Mouse (Mus musculus) fat pad, adult 2 months (tissue): ENCODE data around the gene Polm.
"Not testable (repeated sequence)": the region's sequence is repeated elsewhere in the genome, so short reads cannot be mapped to it uniquely, and the experiment has no call there.

Source experiments
- DNase-seq: peaks from one replicate; pipeline ENCODE4 v3.0.0-alpha.2; 2011; ENCODE audit warnings: low read depth, low spot score; ENCODE audit errors: extremely low read depth

Polm gene

DNA sequence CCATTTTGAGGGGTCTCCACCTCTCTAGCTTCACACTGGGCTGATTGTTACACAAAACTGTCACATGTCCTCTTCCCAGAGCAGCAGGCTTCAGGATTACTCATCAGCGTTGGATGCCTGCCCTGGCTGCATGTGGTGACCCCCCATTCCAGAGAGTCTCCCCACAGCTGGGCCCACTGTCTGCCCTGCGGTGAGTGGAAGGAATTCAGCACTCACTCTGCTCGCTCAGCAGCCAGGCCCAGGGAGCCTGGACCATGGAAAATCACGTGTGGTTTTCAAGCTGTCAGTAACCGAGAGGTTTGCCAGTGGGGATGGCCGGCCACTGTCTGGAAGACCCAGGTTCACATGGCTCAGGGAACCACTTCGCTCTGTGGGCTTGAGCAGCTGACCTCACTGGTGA, 18.1 kb upstream of the Polm start:
- DNase-seq: no peak

DNA sequence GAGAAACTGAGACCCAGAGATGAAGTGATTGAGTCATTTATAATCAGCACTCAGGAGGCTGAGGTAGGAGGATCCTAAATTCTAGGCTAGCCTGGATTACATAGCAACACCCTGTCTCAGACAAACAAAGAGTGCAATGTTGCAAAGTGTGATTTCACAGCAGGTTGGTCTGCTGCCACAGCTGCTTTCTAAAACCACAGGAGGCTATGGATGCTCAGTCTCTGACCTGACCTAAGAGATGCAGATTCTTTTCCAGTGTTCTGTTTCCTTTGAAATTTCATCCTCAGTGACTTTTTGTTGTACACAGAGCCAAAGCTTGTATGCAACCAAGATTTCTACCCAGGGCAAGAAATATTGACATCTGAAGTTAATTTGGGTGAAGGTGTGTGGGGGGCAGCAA, 17.7 kb upstream of the Polm start:
- DNase-seq: no peak

DNA sequence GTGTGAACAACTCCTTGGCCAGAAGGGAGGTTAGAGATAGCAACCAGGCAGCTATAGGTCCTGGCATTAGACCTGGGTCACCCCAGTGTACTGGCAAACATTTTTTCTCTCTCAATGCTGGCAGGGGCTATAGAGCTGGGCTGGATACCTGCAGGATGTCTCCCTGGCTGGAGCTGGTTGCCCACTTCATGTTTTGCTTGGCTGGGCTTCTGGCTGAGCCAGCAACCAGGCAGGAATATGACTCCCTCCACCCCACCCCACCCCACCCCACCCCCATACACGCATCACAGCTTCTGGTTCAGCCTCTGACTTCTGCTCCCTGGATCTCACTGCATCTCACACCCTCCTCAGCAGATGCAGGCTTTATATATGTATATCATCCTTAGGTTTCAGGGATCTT, 14.5 kb upstream of the Polm start:
- DNase-seq: no peak

DNA sequence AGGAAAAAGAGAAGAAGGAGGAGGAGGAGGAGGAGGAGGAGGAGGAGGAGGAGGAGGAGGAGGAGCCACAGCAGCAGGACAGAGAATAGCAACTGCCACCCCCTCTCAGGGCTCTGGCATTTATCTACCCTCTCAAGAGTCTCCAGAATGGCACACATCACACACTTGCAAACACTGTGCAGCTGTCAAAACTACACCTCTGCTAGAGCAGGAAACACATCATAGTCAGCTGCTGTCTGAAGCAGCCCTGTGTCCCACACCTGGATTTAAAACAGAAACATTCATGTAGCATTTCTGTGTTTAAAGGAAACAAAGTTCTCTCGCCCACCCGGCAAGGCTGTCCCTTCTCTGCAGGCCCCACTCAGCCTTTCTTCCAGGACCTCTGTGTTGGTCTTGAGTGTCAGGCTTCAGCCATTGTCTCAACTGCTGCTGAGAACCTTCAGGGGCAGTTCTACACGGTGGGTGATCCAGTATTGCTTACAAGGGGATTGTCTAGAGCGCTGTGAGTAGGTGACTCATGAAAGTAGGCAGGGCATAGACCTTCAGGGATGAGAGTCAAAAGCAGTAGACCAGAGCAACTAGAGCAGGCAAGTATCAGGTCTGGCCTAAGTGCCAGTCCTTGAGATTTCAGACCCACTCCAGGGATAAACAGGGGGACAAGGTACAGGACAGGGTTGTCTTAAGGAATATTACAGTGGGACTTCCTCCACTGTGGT, 13.4 kb upstream of the Polm start:
- DNase-seq: no peak

DNA sequence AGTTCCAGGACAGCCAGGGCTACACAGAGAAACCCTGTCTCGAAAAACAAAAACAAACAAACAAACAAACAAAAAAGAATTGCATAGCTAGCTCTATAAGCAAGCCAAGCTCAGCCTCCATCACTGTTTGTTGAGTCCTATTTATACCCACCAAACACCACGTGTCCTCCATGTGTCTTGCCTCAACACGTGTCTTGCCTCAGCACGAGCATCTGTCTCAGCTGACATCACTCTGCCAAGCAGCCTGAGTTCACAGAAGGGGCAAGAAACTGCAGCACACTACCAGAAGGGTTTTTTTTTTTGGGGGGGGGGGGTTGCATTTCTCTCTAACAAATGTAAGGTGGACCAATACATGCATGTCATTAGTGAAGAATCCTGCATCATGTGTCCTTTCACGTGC, 12.6 kb upstream of the Polm start:
- no peak for DNase-seq

DNA sequence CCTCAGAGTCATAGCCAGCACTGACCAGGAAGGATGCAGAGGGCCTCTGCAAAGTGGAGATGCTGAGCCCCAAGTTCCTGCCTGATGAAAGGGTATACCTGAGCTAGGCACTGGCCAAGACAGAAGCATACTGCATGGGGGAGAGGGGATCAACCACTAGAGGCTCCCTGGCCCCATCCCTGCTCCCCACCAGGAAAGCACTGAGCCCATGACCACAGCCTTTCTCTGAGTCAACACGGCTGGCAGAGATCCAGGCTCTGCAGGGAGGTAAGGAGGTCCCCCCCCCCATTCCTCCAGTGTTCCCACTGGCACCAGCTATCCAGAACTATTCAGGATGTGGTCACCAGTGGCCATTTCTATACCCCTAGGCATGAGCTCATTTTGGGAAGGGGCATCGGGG, 11.5 kb upstream of the Polm start:
- no peak for DNase-seq

DNA sequence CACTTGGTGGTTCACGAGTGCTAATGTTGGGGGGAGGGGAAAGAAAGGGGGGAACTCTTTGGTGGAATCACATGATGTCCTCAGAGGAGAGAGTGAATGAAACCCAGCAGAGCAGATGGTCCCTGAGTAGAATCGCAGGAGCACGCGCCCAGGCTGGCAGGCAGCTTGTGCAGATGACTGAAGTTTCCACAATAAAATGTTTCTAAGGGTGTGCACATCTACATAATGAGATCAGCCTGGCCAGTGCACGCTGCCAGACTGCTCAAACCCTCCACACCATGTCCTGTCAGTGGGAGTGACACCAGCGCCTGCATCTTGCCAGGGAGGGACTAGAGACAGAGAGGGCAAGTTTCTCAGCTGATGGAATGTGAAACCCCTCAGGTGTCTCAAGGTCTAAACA, 10.9 kb upstream of the Polm start:
- DNase-seq: peak; percentile 28

DNA sequence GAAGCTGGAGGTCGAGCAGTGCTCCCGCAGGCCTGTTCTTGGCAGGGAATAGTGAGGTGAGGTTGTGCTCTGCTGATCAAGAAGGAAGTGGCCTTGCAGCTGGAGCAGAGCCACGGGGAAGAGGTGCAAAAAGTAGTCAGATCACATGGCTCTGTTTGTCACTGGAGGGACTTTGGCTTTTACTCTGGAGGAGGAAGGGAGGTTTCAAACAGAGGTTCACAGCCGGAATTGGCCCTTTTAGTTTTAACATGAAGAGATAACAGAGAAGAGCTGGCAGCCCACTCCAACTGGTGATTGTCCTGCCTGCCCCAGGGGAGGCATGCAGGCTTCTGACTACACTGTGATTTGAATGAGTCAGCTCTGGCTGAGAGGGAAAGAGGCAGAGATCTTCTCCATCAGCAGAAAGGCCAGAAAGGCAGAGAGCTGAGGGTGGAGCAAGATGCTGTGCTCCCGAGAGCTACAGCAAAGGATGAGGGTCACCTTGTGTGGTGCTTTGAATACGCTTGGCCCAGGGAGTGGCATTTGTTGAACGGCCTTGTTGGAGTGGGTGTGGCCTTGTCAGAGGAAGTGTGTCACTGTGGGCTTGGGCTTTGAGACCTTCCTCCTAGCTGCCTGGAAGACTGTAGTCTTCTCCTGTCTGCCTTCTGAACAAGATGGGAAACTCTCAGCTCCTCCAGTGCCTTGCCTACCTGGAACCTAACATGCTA, 9.0 kb upstream of the Polm start:
- peak; percentile 37 for DNase-seq

DNA sequence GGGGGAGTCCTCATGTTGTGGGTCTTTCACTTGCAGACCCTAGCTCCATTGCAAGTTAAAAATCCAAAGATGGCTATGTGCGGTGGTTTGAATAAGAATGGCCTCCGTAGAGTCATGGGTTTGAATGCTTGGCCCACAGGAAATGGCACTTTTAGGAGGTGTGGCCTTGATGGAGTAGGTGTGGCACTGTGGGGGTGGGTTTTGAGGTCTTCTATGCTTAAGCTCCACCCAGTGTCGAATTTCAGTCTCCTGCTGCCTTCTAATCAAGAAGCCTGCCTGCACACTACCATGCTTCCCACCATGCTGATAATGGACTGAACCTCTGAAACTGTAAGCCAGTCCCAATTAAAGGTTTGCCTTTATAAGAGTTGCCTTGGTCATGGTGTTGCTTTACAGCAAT, 5.3 kb upstream of the Polm start:
- DNase-seq: no peak

DNA sequence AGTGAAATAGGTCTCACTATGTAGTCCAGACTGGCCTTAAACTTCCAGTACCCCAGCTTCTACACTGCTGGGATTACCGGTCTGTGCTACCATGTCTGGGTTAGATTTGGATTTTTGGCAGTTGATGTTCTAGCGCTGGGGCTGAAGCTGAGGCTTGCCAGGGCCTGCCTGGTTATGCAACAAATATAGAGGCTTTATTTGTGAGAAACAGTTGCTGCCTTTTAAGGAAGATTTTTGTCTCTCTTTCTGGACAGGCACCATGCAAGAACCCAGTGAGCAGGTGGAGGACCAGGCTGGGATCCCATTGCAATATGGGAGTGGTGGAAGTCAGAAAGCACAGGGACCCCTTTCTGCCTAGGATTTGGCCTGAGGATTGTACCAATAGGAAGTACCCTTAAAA, 3.9 kb upstream of the Polm start:
- DNase-seq: peak; percentile 56

DNA sequence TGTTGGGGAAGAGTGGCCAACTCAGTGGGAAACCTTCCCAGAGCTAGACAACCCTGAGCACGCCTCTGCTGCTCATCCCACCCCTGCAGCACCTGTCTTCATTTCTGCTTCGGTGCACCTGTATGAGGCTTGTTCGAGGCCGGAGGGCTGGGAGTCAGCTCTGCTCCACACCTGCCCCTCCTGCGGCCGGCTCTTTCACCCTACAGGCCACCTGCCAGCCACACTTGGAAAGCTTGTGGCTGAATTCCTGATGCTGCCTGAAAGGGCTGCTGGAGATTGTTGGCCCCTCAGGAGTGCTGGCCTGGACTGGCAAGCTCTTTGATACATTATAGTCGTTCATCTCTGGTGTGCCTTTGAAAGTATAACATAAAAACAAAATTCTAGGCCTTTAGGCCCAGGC, 2.5 kb upstream of the Polm start:
- DNase-seq: no peak

DNA sequence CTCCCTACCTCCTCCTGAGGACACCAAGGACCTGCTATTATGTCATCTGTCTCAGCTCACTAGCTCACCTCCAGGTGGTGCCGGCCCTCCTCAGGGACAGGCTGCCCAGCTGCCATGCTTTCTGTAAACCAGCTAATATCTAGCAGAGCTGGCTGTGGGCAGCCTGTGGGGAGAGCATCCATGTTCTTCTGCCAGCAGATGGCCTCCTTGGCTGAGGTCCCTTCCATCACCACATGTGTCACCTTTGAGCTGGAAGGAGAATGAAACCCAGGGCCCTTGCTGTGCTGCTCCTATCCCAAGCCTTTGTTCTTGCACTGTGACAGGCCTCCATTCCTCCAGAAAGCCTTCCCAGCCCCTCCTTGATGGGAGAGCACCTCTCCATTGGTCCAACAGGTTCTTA, 1.7 kb downstream of the Polm start:
- DNase-seq: no peak

DNA sequence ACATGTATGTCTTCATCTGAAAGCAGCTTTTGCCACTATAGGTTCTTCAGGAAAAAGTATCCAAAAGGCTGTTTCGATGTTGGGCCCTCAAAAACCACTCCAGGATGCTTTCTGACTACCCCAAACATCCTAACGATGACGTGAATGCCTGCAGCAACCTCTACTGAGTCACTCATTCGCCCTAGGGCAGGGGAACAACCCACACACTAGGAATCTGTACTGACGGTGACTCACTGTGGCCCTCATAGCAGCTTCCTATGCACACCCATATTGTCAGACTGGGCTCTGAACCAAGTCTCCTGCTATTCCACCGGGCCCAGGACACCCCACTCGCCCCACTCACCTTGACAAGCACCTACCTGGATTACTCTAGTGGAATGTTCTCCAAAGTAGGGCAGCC, 2.8 kb downstream of the Polm start:
- DNase-seq: no peak

DNA sequence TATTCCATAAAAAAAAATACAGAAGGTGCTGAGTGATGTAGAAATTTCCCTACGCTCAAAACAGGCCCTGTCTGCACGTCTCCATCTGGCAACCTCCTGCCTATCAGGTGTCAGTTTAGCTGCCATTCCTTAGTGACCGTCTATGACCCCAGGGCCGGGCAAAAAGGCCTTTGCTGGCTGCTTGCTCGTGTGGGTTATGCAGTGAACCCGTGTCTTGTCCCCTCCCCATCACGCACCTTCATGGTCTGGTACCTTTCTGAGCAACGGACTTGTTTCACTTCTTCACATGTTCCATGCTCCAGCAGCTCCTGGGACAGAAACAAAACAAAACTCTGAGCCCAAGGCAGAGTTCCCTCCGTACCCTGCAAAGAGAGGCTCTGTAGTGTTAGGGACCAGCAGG, 3.3 kb downstream of the Polm start:
- DNase-seq: no peak

DNA sequence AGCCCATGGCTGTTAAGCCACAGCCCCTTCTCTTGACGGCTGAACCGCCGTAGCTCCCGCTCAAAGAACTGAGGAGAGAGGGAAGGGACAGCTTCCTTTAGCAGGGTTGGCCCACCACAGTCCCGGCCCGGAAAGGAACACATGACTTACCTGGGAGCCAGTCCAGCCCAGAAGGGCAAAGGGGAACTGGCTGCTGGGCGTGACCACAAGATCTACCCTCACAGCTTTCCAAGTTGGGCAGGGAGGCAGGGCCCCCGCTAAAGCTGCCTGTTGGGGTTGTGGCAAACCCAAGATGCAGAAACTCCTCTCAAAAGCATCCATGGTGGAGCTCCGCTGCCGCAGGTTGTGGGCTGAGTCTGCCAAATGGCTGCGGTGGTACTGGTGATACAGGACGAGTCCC, 8.5 kb downstream of the Polm start:
- no peak for DNase-seq

DNA sequence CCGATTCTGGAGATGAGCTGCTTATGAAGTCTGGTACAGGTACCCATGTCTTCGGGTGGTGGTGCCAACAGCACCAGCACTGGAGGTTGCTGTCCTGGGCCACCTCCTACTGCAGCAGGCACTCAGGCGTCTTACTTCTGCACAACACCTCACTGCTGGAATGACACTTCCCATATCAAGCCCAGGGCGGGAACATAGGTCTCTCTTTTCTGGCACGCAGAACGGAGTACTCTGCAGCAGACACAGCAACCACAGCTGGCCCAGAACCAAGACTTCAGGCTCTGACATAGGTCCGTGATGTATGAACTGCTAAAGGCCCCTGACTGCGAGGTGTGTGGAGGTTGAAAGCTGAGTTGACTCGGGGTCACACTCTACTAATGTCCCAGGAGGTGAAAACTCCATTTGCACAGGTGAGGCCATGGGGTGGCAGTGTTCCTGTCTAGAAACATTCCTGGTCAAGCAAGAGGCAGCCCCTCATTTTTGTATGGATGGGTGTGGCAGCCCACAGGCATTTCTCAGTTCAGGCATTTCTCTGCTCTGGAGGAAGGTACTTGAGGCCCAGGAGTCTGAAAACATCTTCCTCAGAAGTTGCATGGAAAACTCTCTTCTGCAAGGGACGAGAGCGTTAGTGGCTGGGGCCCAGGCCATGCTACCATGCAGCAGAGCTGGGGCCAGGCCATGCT, 9.2 kb downstream of the Polm start:
- no peak for DNase-seq

DNA sequence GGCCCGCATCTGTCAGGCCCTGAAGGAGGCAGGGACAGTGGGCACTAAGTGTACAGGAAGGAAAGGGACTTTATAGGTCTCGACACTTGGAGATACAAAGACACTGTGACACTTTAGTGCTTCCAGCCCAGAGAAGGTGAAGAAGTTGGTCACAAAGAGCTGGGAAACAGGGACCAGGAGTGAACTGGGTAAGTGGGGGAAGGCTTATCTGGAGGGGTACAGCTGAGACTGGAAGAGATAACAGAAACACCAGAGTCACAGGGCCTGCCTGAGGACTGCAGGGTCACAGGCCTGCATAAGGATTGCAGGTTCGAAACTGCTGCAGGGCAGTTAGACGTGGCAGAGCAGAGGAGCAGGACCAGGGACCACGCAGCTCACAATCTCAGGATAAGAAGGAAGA, 9.9 kb downstream of the Polm start:
- no peak for DNase-seq

DNA sequence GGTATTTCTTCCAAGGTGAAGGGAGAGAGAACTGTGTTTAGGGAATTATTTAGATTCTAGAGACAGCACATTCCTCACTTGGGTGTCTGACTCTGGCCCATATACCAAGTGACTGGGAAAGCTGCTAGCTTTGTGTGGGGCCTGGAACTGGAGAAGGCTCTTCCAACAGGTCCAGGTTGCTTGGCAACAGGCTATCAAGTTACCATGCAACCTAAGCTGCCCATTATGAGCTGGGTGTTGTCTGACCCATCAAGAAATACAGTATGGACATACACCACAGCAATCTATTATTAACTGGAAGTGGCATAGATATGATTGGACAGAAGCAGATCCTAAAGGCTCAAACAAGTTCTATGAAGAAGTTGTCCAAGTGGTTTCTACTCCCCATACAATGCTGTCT, 12.4 kb downstream of the Polm start:
- no peak for DNase-seq

DNA sequence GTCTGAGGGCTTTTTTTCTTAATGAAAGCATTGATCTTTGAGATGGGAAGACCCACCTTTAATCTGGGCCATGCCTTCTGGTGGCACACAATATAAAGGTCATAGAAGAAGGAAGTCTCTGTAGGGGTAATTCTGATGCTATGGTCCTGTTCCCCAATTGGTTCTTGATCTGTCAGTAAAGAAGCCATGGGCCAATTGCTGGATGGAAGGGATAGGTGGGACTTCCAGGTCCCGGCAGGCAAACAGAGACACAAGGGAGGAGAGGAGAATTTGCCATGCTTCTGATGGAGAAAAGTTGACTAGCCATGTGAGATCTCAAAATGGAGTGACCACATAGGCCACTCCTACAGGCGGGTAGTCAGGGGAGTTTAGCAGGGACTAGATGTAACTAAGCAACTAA, 18.6 kb downstream of the Polm start:
- no peak for DNase-seq

DNA sequence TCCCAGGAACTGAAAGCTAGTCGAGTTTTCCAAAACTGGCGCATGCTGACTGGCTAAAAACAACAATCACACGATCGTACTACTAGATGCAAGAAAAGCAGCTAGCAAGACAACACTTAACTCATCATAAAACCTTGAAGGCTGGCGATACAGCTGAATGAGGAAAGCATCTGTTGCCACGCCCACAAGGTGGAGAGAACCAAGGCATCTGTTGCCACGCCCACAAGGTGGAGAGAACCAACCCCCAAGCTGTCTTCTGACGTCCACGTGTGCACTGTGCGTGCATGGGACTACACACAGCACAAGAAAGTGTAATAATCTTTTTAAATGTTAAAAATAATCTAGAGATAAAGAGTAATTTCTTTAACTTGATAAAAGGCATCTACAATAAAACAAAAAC, 24.4 kb downstream of the Polm start:
- no peak for DNase-seq

DNA sequence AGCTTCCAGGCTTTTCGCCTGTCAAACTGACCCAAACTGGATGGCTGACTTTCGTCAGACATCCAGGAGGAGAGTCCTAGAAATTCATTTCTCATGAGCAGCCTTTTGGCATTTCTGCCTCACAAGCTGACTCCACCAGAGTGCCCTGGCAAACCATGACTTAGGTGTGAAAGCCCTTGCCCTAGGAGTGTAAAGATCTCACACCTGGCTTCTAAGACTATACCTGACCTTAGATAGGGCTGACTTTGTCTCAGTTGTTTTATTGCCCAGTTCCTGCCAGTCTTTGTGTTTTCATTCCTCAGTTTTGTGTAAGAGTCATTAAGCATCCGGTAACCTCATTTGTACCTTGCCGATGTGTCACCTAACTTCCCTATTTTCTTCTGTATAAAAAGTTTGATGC, 28.3 kb downstream of the Polm start:
- not testable (repeated sequence) for DNase-seq

DNA sequence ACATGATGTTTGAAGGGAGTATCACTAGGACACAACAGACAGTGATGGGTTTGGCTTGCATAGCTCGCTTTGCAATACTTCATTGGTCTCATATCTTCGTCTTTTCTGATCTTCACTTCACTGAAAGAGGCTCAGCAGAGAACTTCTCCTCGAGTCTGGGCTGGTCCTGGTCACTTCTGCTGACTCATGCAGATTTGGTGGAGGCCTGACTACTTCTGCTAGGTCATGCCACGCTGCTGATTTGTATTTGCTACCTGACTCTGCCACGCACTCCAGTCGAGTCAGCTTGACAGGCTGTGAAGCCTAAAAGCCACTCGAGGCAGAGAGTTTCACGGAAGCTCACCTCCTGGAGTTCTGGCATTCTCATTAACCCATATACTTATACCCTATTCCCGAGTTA, 29.9 kb downstream of the Polm start:
- no peak for DNase-seq
